In genomic region chr19:45469760-45470159, GRCm38 (mm10) we compare ENCODE assay signal across 17 mouse cellular contexts.
DNase-seq lines count a peak whose midpoint lies in the region; ATAC-seq and TF ChIP-seq lines count a peak whose summit lies in the region.
"Had no signal": no experiment of that assay in that cellular context is flagged by ENCODE, and none has a peak within 500 bp of the region (broad histone marks: within the 10 kb centered on the region; RNA-seq: fewer than 3 reads in every experiment).

No protein-coding gene starts in this region.

- no peak overlapping the region for H3K9ac ChIP-seq in midbrain, postnatal 0 days (replicated peaks; ENCODE audit: low read length, poor library complexity, severe bottlenecking)
- H3K9ac ChIP-seq in midbrain, embryonic 11.5 days (ENCODE audit: low read length) = no peak overlapping the region
- H3K9ac ChIP-seq: forebrain, embryonic 12.5 days; neural tube, embryonic 12.5 days had no signal

- in situ Hi-C loops in Patski (cut with MboI; ENCODE audit: low pct_unique_long_range_greater_than_20kb) = no loop called here

- CTCF ChIA-PET in Patski (lab: Charles Lee) = interaction anchor here (0.9 kb wide), 1 partner anchor 17 kb away, joined by 3 read pairs; no protein-coding TSS in a partner anchor

- no peak for DNase-seq in layer of hippocampus, adult 2 months (ENCODE audit: low spot score in 2 of 2)
- no peak for DNase-seq in layer of hippocampus, adult 9-10 months (ENCODE audit: low spot score)
- no peak for DNase-seq in midbrain, postnatal 0 days (ENCODE audit: low spot score)
- no peak for DNase-seq in midbrain, embryonic 11.5 days (ENCODE audit: low spot score, missing footprints)
- no peak for DNase-seq in Patski (ENCODE audit: low read depth, low spot score)
- DNase-seq in spleen, postnatal 4 days (ENCODE audit: low spot score in 2 of 2) = no peak
- DNase-seq in layer of hippocampus, adult 8-10 months (ENCODE audit: low spot score in 2 of 2) = no peak
- DNase-seq: cerebellum, adult 9-10 months; gastrocnemius, postnatal 36 days; kidney, adult 2 months; kidney, postnatal 10 days had no signal

- no peaks in the 10 kb centered on the region for H3K27me3 ChIP-seq in midbrain, postnatal 0 days (ENCODE audit: insufficient read depth, low read length)
- no peaks in the 10 kb centered on the region for H3K27me3 ChIP-seq in midbrain, embryonic 11.5 days (ENCODE audit: control insufficient read depth, insufficient read depth, low read length)
- no peaks in the 10 kb centered on the region for H3K27me3 ChIP-seq in Patski
- H3K27me3 ChIP-seq: neural tube, embryonic 12.5 days had no signal

- no peak overlapping the region for H3K4me3 ChIP-seq in layer of hippocampus, adult 2 months
- no peak overlapping the region for H3K4me3 ChIP-seq in midbrain, postnatal 0 days (ENCODE audit: low read depth, low read length)
- no peak overlapping the region for H3K4me3 ChIP-seq in midbrain, embryonic 11.5 days (ENCODE audit: low read depth, low read length)
- H3K4me3 ChIP-seq: embryonic facial prominence, embryonic 10.5 days; forebrain, embryonic 12.5 days; heart, embryonic 10.5 days; hindbrain, embryonic 10.5 days; midbrain, embryonic 10.5 days; neural tube, embryonic 12.5 days had no signal

- H3K36me3 ChIP-seq in midbrain, postnatal 0 days (ENCODE audit: insufficient read depth, low read length) = peaks cover 4% of the 10 kb centered on the region; the same call in 1 of the 2 replicates
- no peaks in the 10 kb centered on the region for H3K36me3 ChIP-seq in midbrain, embryonic 11.5 days (ENCODE audit: control insufficient read depth, insufficient read depth, low read length)
- H3K36me3 ChIP-seq: forebrain, embryonic 12.5 days had no signal

- H3K4me1 ChIP-seq in midbrain, postnatal 0 days (ENCODE audit: insufficient read depth, low read length) = no peaks in the 10 kb centered on the region
- H3K4me1 ChIP-seq in midbrain, embryonic 11.5 days (ENCODE audit: control insufficient read depth, insufficient read depth, low read length) = no peaks in the 10 kb centered on the region

- 97% methylated on average over 5 of the region's 5 CpGs for WGBS in midbrain, postnatal 0 days
- 98% methylated on average over 5 of the region's 5 CpGs for WGBS in midbrain, embryonic 11.5 days

- no peak overlapping the region for H3K4me2 ChIP-seq in midbrain, postnatal 0 days (ENCODE audit: low read depth, low read length, poor library complexity, severe bottlenecking)
- no peak overlapping the region for H3K4me2 ChIP-seq in midbrain, embryonic 11.5 days
- H3K4me2 ChIP-seq: forebrain, embryonic 12.5 days; neural tube, embryonic 12.5 days had no signal

- TF ChIP-seq CTCF in layer of hippocampus, adult 2 months (conservative IDR thresholded peaks at IDR 0.05) = peak; percentile 55
- TF ChIP-seq CTCF in midbrain, postnatal 0 days (IDR thresholded peaks at IDR 0.05) = peak; percentile 19; the same call in 1 of the 2 replicates
- peak; percentile 41 for TF ChIP-seq CTCF in Patski (IDR thresholded peaks at IDR 0.05)

- POLR2A ChIA-PET in Patski (lab: Charles Lee) = no interaction called here

- ATAC-seq in midbrain, postnatal 0 days (ENCODE audit: low FRiP score) = no peak
- no peak for ATAC-seq in midbrain, embryonic 11.5 days (ENCODE audit: low FRiP score)
- no peak for ATAC-seq in Patski

- H3K27ac ChIP-seq in layer of hippocampus, adult 2 months = no peak overlapping the region
- H3K27ac ChIP-seq in midbrain, postnatal 0 days (ENCODE audit: low read depth, low read length) = no peak overlapping the region
- H3K27ac ChIP-seq in midbrain, embryonic 11.5 days (ENCODE audit: low read depth, low read length) = no peak overlapping the region
- H3K27ac ChIP-seq: embryonic facial prominence, embryonic 10.5 days; forebrain, embryonic 12.5 days; heart, embryonic 10.5 days; hindbrain, embryonic 10.5 days; midbrain, embryonic 10.5 days; neural tube, embryonic 12.5 days had no signal

- H3K9me3 ChIP-seq in midbrain, postnatal 0 days (ENCODE audit: low read length) = no peaks in the 10 kb centered on the region
- H3K9me3 ChIP-seq in midbrain, embryonic 11.5 days (ENCODE audit: control insufficient read depth, low read length) = no peaks in the 10 kb centered on the region
- H3K9me3 ChIP-seq: embryonic facial prominence, embryonic 10.5 days; forebrain, embryonic 12.5 days; heart, embryonic 10.5 days; hindbrain, embryonic 10.5 days; midbrain, embryonic 10.5 days; neural tube, embryonic 12.5 days had no signal
